Mouse (Mus musculus) bone marrow, adult 2 months (tissue): ENCODE measurements around the gene Galnt18.

ENCODE experiments used
- CTCF ChIP-seq: fragments of 200-500 bp; IDR thresholded peaks from 2 replicates; pipeline ENCODE4 v1.5.1; 2011; ENCODE audit warnings: low read length, control low read depth; ENCODE audit not compliant: control insufficient read depth, insufficient read depth
- POLR2A ChIP-seq: fragments of 200-500 bp; IDR thresholded peaks from 2 replicates; pipeline ENCODE4 v1.6.1; 2011; ENCODE audit warnings: low read depth, mild to moderate bottlenecking, control low read depth, low read length, borderline replicate concordance; ENCODE audit not compliant: control insufficient read depth

GRCm38 (mm10) chr7:111795059-111795458, 15.3 kb upstream of the Galnt18 start:
- TF ChIP-seq CTCF: no peak
- no peak for TF ChIP-seq POLR2A
